ENCODE assay signal across 7 mouse cellular contexts in genomic region chr10:90728401-90729358, GRCm38 (mm10).
DNase-seq lines count a peak whose midpoint lies in the region; ATAC-seq and TF ChIP-seq lines count a peak whose summit lies in the region.

No protein-coding gene starts in this region.

- H3K9ac ChIP-seq in hindbrain, postnatal 0 days (replicated peaks; ENCODE audit: low read length): peak overlapping the region; percentile 17

- H3K9me3 ChIP-seq in hindbrain, postnatal 0 days (ENCODE audit: low read length): no peaks in the 10 kb centered on the region

- peak; percentile 68 for ATAC-seq in activated CD4-positive, CD25-positive, alpha-beta regulatory T cell, adult 4 months
- peak; percentile 85 for ATAC-seq in hindbrain, postnatal 0 days
- ATAC-seq in megakaryocyte, adult 5-6 weeks (ENCODE audit: poor library complexity, severe bottlenecking): peak; percentile 57

- peak overlapping the region; percentile 10; the same call in 1 of the 2 replicates for H3K4me3 ChIP-seq in hindbrain, postnatal 0 days (ENCODE audit: low read length)
- H3K4me3 ChIP-seq in left cerebral cortex, adult 2 months: peak overlapping the region; percentile 28; the same call in 1 of the 2 replicates

- peak overlapping the region; percentile 52 for H3K4me2 ChIP-seq in hindbrain, postnatal 0 days (ENCODE audit: low read depth, low read length)

- intact Hi-C loops in left cerebral cortex, adult 2 months (cut with DNase I): loop anchor here (1.0 to 5.0 kb wide), 2 partner anchors 104 to 306 kb away; no protein-coding TSS in a partner anchor

- H3K36me3 ChIP-seq in hindbrain, postnatal 0 days (ENCODE audit: insufficient read depth, low read length): no peaks in the 10 kb centered on the region

- 23% methylated on average over 22 of the region's 22 CpGs for WGBS in hindbrain, postnatal 0 days

- H3K4me1 ChIP-seq in hindbrain, postnatal 0 days (ENCODE audit: insufficient read depth, low read length): no peaks in the 10 kb centered on the region

- peak overlapping the region; percentile 11; the same call in 1 of the 2 replicates for H3K27ac ChIP-seq in hindbrain, postnatal 0 days
- H3K27ac ChIP-seq in left cerebral cortex, adult 2 months: peak overlapping the region; percentile 65

- TF ChIP-seq CTCF in hindbrain, postnatal 0 days (IDR thresholded peaks at IDR 0.05; ENCODE audit: low read depth): peak; percentile 86
- TF ChIP-seq CTCF in left cerebral cortex, adult 2 months (IDR thresholded peaks at IDR 0.05): peak; percentile 68

- peak; percentile 89 for DNase-seq in cerebellum, adult 9-10 months
- peak; percentile 59 to 68 for DNase-seq in frontal cortex, postnatal 10 days (ENCODE audit: low spot score in 2 of 2)
- DNase-seq in hindbrain, postnatal 0 days (ENCODE audit: low spot score): peak; percentile 95
- DNase-seq in left cerebral cortex, adult 2 months (ENCODE audit: extremely low spot score in 1 of 2, low spot score in 2 of 2): peak; percentile 73 to 77
- peak; percentile 68 to 81 for DNase-seq in right cerebral cortex, postnatal 36 days (ENCODE audit: low spot score in 2 of 2)

- no peaks in the 10 kb centered on the region for H3K27me3 ChIP-seq in hindbrain, postnatal 0 days (ENCODE audit: insufficient read depth, low read length)

Comparison
In these comparisons a context has a peak if more than half of its experiments do, and no peak if none do; other contexts are left out.
1. Peak in every context shown above with its lines: DNase-seq, ATAC-seq, H3K4me3 ChIP-seq and H3K27ac ChIP-seq.